Mouse (Mus musculus): ENCODE measurements at regions not wholly inside any gene's neighbourhood (a gene's known extent, or its start where the extent isn't known, plus 50 kb on each side); places are given as distances from the start of the nearest gene placed in this dataset.

GRCm38 (mm10) chr14:24876508-24876907 is 389.6 kb downstream of the Rps24 start:
- DNase-seq (ENCODE audit: low spot score in 2 of 2): no peak

DNA sequence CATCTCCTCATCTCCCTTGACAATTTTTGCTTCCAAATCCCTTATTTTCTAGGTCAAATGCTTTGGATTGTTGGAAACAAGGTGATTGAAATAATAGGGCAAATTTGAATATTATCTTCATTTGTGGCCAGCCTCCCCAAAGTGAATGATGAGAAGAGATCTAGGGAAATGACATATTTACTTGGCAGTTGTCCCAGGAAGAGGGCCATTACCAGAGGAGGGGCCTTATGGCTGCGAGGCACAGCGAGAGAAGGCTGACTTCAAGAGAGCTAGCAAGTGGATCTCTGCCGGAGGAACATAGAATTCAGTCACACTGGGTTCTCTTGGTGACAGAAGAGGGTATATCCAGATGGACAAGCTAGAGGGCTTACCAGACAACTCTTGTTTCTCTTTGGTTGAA is 390.9 kb downstream of the Rps24 start:
- DNase-seq (ENCODE audit: low spot score in 2 of 2): no peak

- DNase-seq (ENCODE audit: low spot score in 2 of 2): no peak
Measured at GRCm38 (mm10) chr14:24886164-24886563, 399.2 kb downstream of the Rps24 start.

- DNase-seq (ENCODE audit: low spot score in 2 of 2): no peak
Measured at GRCm38 (mm10) chr14:24886896-24887421, 400.0 kb downstream of the Rps24 start.

GRCm38 (mm10) chr14:24890856-24891255 is 403.9 kb downstream of the Rps24 start:
- no peak for DNase-seq (ENCODE audit: low spot score in 2 of 2)

DNA sequence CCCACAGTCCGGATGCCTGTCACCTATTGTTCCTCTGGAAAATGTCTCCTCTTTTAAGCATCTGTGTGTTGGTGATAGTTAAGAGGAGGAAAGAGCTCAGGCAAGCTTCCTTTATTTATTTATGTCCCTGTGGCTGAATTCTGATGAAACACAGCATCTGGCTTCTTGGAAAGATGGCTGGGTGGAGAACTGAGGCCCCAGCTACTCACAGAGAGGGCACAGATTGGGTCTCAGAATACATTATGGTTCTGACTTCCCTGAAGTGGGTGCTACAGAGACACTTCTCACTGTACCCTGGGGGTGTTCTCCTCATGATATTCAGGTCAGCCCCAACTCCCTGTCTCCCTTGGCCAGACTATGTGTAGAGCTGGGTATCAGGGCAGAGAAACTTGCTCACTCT is 408.3 kb downstream of the Rps24 start:
- DNase-seq (ENCODE audit: low spot score in 2 of 2): no peak

- no peak for DNase-seq (ENCODE audit: low spot score in 2 of 2)
Measured at GRCm38 (mm10) chr14:24896681-24897080, 409.8 kb downstream of the Rps24 start.

- DNase-seq (ENCODE audit: low spot score in 2 of 2): peak in 1 of 2 experiments; percentile 44
Measured at GRCm38 (mm10) chr14:24900501-24901179, 413.7 kb downstream of the Rps24 start.

- no peak for DNase-seq (ENCODE audit: low spot score in 2 of 2)
Measured at GRCm38 (mm10) chr14:24901726-24902125, 414.8 kb downstream of the Rps24 start.

GRCm38 (mm10) chr14:24902870-24903269 is 415.9 kb downstream of the Rps24 start:
- DNase-seq (ENCODE audit: low spot score in 2 of 2): no peak

GRCm38 (mm10) chr14:24904712-24905111 is 417.8 kb downstream of the Rps24 start:
- DNase-seq (ENCODE audit: low spot score in 2 of 2): no peak

- no peak for DNase-seq (ENCODE audit: low spot score in 2 of 2)
Measured at GRCm38 (mm10) chr14:24906916-24907315, 420.0 kb downstream of the Rps24 start.

DNA sequence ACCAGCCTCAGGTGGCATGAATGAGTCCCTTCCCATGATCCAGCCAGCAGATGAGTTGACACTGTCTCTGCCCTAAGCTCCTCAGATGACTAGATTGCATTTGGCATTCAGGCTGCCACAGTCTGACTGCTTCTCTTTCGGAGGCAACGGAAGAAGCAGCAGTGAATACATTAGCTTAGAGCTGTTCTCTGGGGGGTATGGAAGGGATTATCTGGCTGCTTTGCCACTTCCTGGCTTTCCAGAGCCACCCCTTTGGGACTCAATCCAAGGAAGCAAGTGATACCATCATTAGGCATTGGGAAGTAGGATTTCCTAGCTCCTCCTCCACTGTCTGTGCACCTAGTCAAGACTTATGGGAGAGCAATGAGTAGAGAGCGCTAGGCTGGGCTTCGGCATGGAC is 421.5 kb downstream of the Rps24 start:
- DNase-seq (ENCODE audit: low spot score in 2 of 2): no peak

DNA sequence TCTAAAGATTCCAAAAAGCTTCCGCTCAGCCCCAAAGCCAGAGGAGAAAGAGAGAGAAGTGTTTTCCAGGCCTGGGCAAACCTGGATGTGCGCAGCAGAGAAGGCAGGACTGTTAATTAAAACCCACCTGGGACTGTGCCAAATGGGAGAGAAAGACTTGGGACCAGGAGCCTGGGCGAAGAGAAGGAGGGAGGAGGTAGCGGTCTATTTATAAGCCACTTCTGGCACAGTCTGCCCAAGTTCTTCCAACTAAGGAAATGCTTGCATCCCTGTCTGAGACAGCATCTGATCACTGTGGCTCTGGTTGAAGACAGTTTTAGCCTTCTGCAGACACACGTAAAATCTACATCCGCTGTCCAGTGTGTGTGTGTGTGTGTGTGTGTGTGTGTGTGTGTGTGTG is 424.7 kb downstream of the Rps24 start:
- DNase-seq (ENCODE audit: low spot score in 2 of 2): peak; percentile 74 to 86

GRCm38 (mm10) chr14:24919056-24919455 is 432.1 kb downstream of the Rps24 start:
- DNase-seq (ENCODE audit: low spot score in 2 of 2): no peak

GRCm38 (mm10) chr14:24922006-24922405 is 435.1 kb downstream of the Rps24 start:
- DNase-seq (ENCODE audit: low spot score in 2 of 2): no peak

DNA sequence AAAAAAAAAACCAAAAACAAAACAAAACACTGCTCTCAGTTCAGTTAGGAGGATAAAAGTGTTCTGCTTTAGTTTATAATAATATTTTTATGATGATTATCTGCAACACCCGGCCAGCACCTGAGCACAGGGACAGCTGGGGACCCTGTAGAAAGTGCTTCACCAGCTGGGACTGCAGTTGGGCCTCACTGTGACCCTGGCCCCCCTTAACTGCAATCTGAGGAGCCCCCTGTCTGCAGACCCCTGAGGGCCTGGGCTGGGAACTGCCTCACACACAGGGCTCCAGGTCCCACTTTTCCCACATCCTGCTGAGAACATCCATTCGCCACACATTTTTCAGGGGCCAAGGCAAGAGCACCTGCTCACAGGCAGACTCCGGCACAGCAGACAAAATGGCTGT is 437.6 kb downstream of the Rps24 start:
- no peak for DNase-seq (ENCODE audit: low spot score in 2 of 2)

GRCm38 (mm10) chr14:24926086-24927048 is 439.4 kb downstream of the Rps24 start:
- DNase-seq (ENCODE audit: low spot score in 2 of 2): no peak

GRCm38 (mm10) chr14:24928726-24929125 is 441.8 kb downstream of the Rps24 start:
- DNase-seq (ENCODE audit: low spot score in 2 of 2): no peak

- DNase-seq (ENCODE audit: low spot score in 2 of 2): no peak
Measured at GRCm38 (mm10) chr14:24930251-24930650, 443.3 kb downstream of the Rps24 start.

DNA sequence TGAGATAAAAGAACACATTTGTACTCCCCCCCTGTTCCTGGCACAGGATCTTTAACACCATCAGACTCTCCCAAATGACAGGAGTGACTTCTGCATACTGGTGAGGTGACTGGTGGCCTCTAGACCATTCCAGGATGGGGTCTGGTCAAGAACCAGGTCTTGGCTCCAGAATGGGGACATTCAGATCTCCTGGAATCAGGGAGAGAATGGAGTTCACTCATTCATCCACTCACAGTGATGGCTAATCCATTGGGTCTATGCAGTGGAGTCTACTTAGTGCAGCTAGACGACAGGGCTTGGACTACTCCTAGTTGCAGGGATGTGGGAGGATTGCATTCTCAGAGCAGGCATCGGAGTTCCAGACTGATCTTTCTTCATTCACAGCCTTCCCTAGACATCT is 451.0 kb downstream of the Rps24 start:
- DNase-seq (ENCODE audit: low spot score in 2 of 2): no peak

DNA sequence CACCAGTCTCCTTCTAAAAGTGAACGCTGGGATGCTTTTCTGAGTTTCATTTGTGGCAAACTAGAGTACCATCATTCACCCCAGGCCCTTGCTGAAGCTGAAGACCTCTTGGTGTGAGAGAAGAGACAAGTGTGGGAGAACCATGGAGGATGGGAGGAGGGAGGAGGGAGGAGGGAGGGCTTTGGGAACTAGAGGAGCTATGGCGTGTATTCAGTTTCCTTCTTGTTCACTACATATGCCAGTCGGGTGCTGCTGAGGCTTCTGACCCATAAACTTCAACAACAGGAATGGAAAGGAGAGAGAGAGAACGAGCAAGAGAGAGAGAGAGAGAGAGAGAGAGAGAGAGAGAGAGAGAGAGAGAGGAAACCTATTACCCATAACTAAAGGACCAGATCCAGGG is 452.1 kb downstream of the Rps24 start:
- no peak for DNase-seq (ENCODE audit: low spot score in 2 of 2)

All from left cerebral cortex, adult 9 months (tissue).